Mouse (Mus musculus): ENCODE measurements around the gene Dgkg. TPM values are rescaled to one million over a fixed set of nuclear protein-coding genes. Genes with fewer than 3 reads are reported as not detected.

The Dgkg gene
- polyA plus RNA-seq, 1 experiment, result 44.3 TPM

DNA sequence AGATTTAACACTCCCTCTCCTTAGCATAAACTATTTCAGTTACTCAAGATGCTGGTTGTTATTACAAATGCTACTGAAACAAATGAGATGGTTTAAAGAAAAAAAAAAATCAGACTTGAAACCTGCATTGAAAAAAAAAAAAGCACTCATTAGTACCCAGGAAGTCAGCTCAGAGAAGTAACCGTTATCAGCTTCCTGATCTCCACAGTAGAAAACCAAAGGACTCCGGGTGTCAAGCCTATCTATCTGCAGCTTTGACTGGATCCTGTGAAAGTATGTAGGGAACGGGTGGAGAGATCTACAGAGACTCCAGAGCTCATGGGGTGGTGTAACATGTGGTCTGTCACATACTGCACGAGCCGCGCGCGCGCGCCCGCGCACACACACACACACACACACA is 225.2 kb downstream of the Dgkg start:
- TF ChIP-seq CTCF (IDR thresholded peaks at IDR 0.05; ENCODE audit: borderline replicate concordance, insufficient read depth, low read depth, low read length) (no peak), POLR2A (IDR thresholded peaks at IDR 0.05; ENCODE audit: borderline replicate concordance, insufficient read depth, low read length) (no peak)
- no peak overlapping the region for H3K4me3 ChIP-seq (replicated peaks; ENCODE audit: insufficient read depth, low read depth, low read length)
- H3K27ac ChIP-seq (ENCODE audit: insufficient read depth, low read length), result no peak overlapping the region
- no peaks in the 10 kb centered on the region for H3K27me3 ChIP-seq (ENCODE audit: control insufficient read depth, insufficient read depth, low read length)
- WGBS, result 93% methylated on average over 12 of the region's 12 CpGs
- H3K4me1 ChIP-seq (ENCODE audit: control insufficient read depth, insufficient read depth, low read length), result peaks cover 13% of the 10 kb centered on the region; the same call in 1 of the 2 replicates
- no peak for DNase-seq

GRCm38 (mm10) chr16:22431335-22431734 is 225.7 kb downstream of the Dgkg start:
- Histone ChIP-seq H3K27me3 (ENCODE audit: control insufficient read depth, insufficient read depth, low read length) (no peaks in the 10 kb centered on the region), H3K27ac (ENCODE audit: insufficient read depth, low read length) (no peak overlapping the region), H3K4me1 (ENCODE audit: control insufficient read depth, insufficient read depth, low read length) (peaks cover 13% of the 10 kb centered on the region; the same call in 1 of the 2 replicates), H3K4me3 (replicated peaks; ENCODE audit: insufficient read depth, low read depth, low read length) (no peak overlapping the region)
- no peak for DNase-seq
- TF ChIP-seq POLR2A (IDR thresholded peaks at IDR 0.05; ENCODE audit: borderline replicate concordance, insufficient read depth, low read length) (no peak), CTCF (IDR thresholded peaks at IDR 0.05; ENCODE audit: borderline replicate concordance, insufficient read depth, low read depth, low read length) (no peak)
- WGBS, result 87% methylated on average over 2 of the region's 2 CpGs

DNA sequence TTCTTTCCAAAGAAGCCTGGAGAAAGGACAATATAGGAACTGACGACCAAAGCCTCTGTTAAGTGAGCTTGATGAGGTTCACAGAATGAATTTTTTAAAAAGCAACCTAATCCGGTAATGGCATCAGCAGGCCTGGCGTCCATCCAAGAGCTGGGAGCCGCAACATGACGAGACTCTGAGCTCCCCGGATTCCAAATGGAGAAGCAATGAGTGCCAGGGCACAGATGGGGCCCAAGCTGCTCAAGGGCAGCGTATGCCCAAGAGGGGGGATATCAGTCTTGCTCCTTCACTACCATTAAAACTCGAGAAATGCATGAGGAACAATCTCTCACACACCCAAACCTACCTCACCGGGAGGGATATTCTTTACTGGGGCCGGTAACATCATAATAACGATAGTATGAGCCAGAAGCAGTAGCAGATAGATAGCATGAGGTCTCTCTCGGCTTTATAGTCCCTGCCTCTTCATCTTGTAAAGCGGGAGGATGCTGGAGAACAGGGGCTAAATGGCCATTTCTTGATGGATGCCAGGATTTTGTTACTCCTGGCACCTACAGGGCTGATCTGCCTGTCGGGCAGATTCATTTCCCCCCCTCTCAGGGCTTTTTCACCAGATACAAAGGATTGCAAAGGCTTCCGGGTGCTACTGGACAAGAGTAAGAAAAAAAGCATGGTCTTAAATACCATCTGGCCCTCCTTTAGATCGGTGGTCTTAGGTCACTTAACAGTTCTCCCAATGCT is 226.6 kb downstream of the Dgkg start:
- Histone ChIP-seq H3K27ac (ENCODE audit: insufficient read depth, low read length) (no peak overlapping the region; the same call in 1 of the 2 replicates), H3K4me1 (ENCODE audit: control insufficient read depth, insufficient read depth, low read length) (peaks cover 13% of the 10 kb centered on the region; the same call in 1 of the 2 replicates), H3K27me3 (ENCODE audit: control insufficient read depth, insufficient read depth, low read length) (no peaks in the 10 kb centered on the region), H3K4me3 (replicated peaks; ENCODE audit: insufficient read depth, low read depth, low read length) (no peak overlapping the region)
- peak; percentile 92 to 93 for DNase-seq
- WGBS, result 12% methylated on average over 16 of the region's 16 CpGs
- TF ChIP-seq POLR2A (IDR thresholded peaks at IDR 0.05; ENCODE audit: borderline replicate concordance, insufficient read depth, low read length), result no peak
- TF ChIP-seq CTCF (IDR thresholded peaks at IDR 0.05; ENCODE audit: borderline replicate concordance, insufficient read depth, low read depth, low read length), result no peak

DNA sequence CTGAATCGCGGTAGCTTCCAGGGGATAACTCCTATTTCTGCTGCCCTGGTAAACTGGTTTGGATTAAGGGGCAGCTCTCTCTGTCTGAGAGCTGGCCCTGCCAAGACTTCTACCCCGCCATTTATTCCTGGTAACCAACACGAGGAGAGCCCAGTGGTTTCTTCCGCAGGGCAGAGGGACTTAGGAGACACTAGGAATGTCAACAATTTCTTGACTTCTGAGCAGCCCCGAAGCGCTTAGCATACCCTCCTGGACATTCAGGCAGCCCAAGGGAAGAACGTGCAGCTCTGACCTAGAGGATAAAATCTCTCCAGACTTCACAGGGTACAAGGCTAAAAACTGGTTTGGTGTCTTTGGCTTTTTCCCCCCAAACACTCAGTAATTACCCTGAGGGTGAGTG is 227.6 kb downstream of the Dgkg start:
- peak overlapping the region; percentile 17; the same call in 1 of the 2 replicates for H3K27ac ChIP-seq (ENCODE audit: insufficient read depth, low read length)
- no peak overlapping the region for H3K4me3 ChIP-seq (replicated peaks; ENCODE audit: insufficient read depth, low read depth, low read length)
- no peaks in the 10 kb centered on the region for H3K27me3 ChIP-seq (ENCODE audit: control insufficient read depth, insufficient read depth, low read length)
- no peak for DNase-seq
- H3K4me1 ChIP-seq (ENCODE audit: control insufficient read depth, insufficient read depth, low read length), result peaks cover 11% of the 10 kb centered on the region; the same call in 1 of the 2 replicates
- whole genome bisulfite sequencing, result 8% methylated on average over 8 of the region's 8 CpGs
- TF ChIP-seq CTCF (IDR thresholded peaks at IDR 0.05; ENCODE audit: borderline replicate concordance, insufficient read depth, low read depth, low read length), result no peak
- no peak for TF ChIP-seq POLR2A (IDR thresholded peaks at IDR 0.05; ENCODE audit: borderline replicate concordance, insufficient read depth, low read length)

DNA sequence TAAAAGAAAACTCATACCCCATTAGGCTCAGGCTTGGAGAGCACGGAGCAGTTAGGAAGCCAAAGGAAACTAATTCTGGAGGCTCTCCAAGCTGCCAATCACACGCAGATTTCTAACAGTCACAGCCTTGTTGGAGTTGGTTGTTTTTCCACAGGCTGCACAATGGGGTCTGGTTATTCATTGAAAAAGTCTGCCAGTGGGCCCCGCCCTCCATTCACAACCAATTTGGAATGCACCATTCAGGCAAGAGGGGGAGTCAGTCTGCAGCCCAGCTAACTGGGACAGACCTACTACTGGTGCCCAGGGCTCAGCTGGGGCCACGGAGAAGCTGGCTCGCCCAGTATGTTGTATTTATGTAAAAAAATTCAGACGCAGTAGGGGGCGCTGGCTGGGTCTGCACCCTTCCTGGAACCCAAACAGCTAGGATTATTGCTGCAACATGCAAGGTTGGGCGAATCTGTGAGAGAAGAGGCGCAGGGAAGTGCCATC is 228.1 kb downstream of the Dgkg start:
- WGBS, result 2% methylated on average over 9 of the region's 9 CpGs
- TF ChIP-seq CTCF (IDR thresholded peaks at IDR 0.05; ENCODE audit: borderline replicate concordance, insufficient read depth, low read depth, low read length), result no peak
- TF ChIP-seq POLR2A (IDR thresholded peaks at IDR 0.05; ENCODE audit: borderline replicate concordance, insufficient read depth, low read length), result no peak
- H3K27ac ChIP-seq (ENCODE audit: insufficient read depth, low read length), result peak overlapping the region; percentile 17; the same call in 1 of the 2 replicates
- H3K4me3 ChIP-seq (replicated peaks; ENCODE audit: insufficient read depth, low read depth, low read length), result peak overlapping the region; percentile 19
- H3K27me3 ChIP-seq (ENCODE audit: control insufficient read depth, insufficient read depth, low read length), result no peaks in the 10 kb centered on the region
- peak; percentile 80 to 88 for DNase-seq
- H3K4me1 ChIP-seq (ENCODE audit: control insufficient read depth, insufficient read depth, low read length), result peaks cover 9% of the 10 kb centered on the region; the same call in 1 of the 2 replicates

- TF ChIP-seq POLR2A (IDR thresholded peaks at IDR 0.05; ENCODE audit: borderline replicate concordance, insufficient read depth, low read length) (no peak), CTCF (IDR thresholded peaks at IDR 0.05; ENCODE audit: borderline replicate concordance, insufficient read depth, low read depth, low read length) (no peak)
- 79% methylated on average over 7 of the region's 7 CpGs for WGBS
Observed at GRCm38 (mm10) chr16:22426866-22427265, 230.2 kb downstream of the Dgkg start.

GRCm38 (mm10) chr16:22422256-22422655 is 234.8 kb downstream of the Dgkg start:
- 41% methylated on average over 5 of the region's 5 CpGs for WGBS
- no peak for TF ChIP-seq CTCF (IDR thresholded peaks at IDR 0.05; ENCODE audit: borderline replicate concordance, insufficient read depth, low read depth, low read length)
- no peak for TF ChIP-seq POLR2A (IDR thresholded peaks at IDR 0.05; ENCODE audit: borderline replicate concordance, insufficient read depth, low read length)
- no peak overlapping the region for H3K4me3 ChIP-seq (replicated peaks; ENCODE audit: insufficient read depth, low read depth, low read length)
- H3K4me1 ChIP-seq (ENCODE audit: control insufficient read depth, insufficient read depth, low read length), result peaks cover 6% of the 10 kb centered on the region; the same call in 1 of the 2 replicates
- DNase-seq, result no peak
- no peaks in the 10 kb centered on the region for H3K27me3 ChIP-seq (ENCODE audit: control insufficient read depth, insufficient read depth, low read length)
- no peak overlapping the region for H3K27ac ChIP-seq (ENCODE audit: insufficient read depth, low read length)

More at GRCm38 (mm10) chr16:22426866-22427265, 230.2 kb downstream of the Dgkg start:
- H3K4me3 ChIP-seq (replicated peaks; ENCODE audit: insufficient read depth, low read depth, low read length), result no peak overlapping the region
- H3K27ac ChIP-seq (ENCODE audit: insufficient read depth, low read length), result no peak overlapping the region
- no peak for DNase-seq
- no peaks in the 10 kb centered on the region for H3K27me3 ChIP-seq (ENCODE audit: control insufficient read depth, insufficient read depth, low read length)
- peaks cover 9% of the 10 kb centered on the region; the same call in 1 of the 2 replicates for H3K4me1 ChIP-seq (ENCODE audit: control insufficient read depth, insufficient read depth, low read length)

Other genes with a start within 250 kb of the Dgkg start
- 35.5 and 35.6 TPM in 2 replicates for gene Etv5, start 217.5 kb downstream of the Dgkg start, polyA plus RNA-seq (2012; rRNA removed)
- 0.38 TPM in 2 replicates for gene Crygs, start 154.4 kb upstream of the Dgkg start, polyA plus RNA-seq (2012; rRNA removed)
- gene Tbccd1, start 200.4 kb upstream of the Dgkg start, polyA plus RNA-seq (2012; rRNA removed), result 20.2 and 21.5 TPM in 2 replicates
- 41.3 and 44.8 TPM in 2 replicates for gene Dnajb11, start 200.6 kb upstream of the Dgkg start, polyA plus RNA-seq (2012; rRNA removed)
- gene Ahsg, start 234.1 kb upstream of the Dgkg start, polyA plus RNA-seq (2012; rRNA removed), result not detected in 2 replicates

Data from cerebellum, adult 2 months (tissue).